Mouse (Mus musculus) splenic B cell, adult 2 months (primary cell): ENCODE measurements around the gene Mog.
"Not testable (repeated sequence)": the region's sequence is repeated elsewhere in the genome, so short reads cannot be mapped to it uniquely, and the experiment has no call there.

ENCODE experiments used
- DNase-seq: peaks from one replicate; pipeline ENCODE4 v3.0.0-alpha.2; 2011; ENCODE audit warnings: low read depth, low spot score
- H3K27me3 ChIP-seq: 2 replicates; pipeline ENCODE4 v1.6.1; 2012; ENCODE audit warnings: mild to moderate bottlenecking, low read length, moderate library complexity, mixed read lengths; ENCODE audit not compliant: control insufficient read depth, poor library complexity, insufficient read depth, severe bottlenecking
- H3K36me3 ChIP-seq: 2 replicates; pipeline ENCODE4 v1.6.1; 2012; ENCODE audit warnings: mild to moderate bottlenecking, low read length, moderate library complexity, mixed read lengths; ENCODE audit not compliant: control insufficient read depth, poor library complexity, insufficient read depth, severe bottlenecking

Mog gene

GRCm38 (mm10) chr17:36992336-36993104 is 30.7 kb downstream of the Mog start:
- DNase-seq = peak; percentile 5
- H3K36me3 ChIP-seq = no peaks in the 10 kb centered on the region
- H3K27me3 ChIP-seq = no peaks in the 10 kb centered on the region

GRCm38 (mm10) chr17:36990630-36991029 is 32.6 kb downstream of the Mog start:
- not testable (repeated sequence) for DNase-seq, H3K27me3 ChIP-seq, H3K36me3 ChIP-seq

- Histone ChIP-seq H3K27me3 (no peaks in the 10 kb centered on the region), H3K36me3 (no peaks in the 10 kb centered on the region)
- no peak for DNase-seq
Measured at GRCm38 (mm10) chr17:36989437-36989836, 33.8 kb downstream of the Mog start, which contains the start of gene H2-M5. Gene H2-M5, minus strand, starts transcription at chr17:36989537.

GRCm38 (mm10) chr17:36988475-36988874 is 34.7 kb downstream of the Mog start:
- DNase-seq = no peak
- H3K27me3 ChIP-seq = no peaks in the 10 kb centered on the region
- H3K36me3 ChIP-seq = no peaks in the 10 kb centered on the region

GRCm38 (mm10) chr17:36982253-36983155 is 40.7 kb downstream of the Mog start:
- Histone ChIP-seq H3K27me3 (no peaks in the 10 kb centered on the region), H3K36me3 (no peaks in the 10 kb centered on the region)
- DNase-seq = no peak

- no peaks in the 10 kb centered on the region for H3K36me3 ChIP-seq
- DNase-seq = no peak
- H3K27me3 ChIP-seq = no peaks in the 10 kb centered on the region; the same call in 1 of the 2 replicates
Measured at GRCm38 (mm10) chr17:36981845-36982244, 41.4 kb downstream of the Mog start.

GRCm38 (mm10) chr17:36981221-36981813 is 41.9 kb downstream of the Mog start, which contains the start of gene 2410137M14Rik:
Gene 2410137M14Rik, minus strand, starts transcription at chr17:36981237.
- no peaks in the 10 kb centered on the region; the same call in 1 of the 2 replicates for H3K27me3 ChIP-seq
- DNase-seq = no peak
- H3K36me3 ChIP-seq = no peaks in the 10 kb centered on the region

GRCm38 (mm10) chr17:36973271-36973787 is 49.9 kb downstream of the Mog start:
- Histone ChIP-seq H3K27me3 (no peaks in the 10 kb centered on the region; the same call in none of the 2 replicates), H3K36me3 (no peaks in the 10 kb centered on the region)
- no peak for DNase-seq

GRCm38 (mm10) chr17:36972791-36973190 is 50.4 kb downstream of the Mog start:
- no peaks in the 10 kb centered on the region; the same call in none of the 2 replicates for H3K27me3 ChIP-seq
- no peaks in the 10 kb centered on the region for H3K36me3 ChIP-seq
- DNase-seq = no peak

- no peak for DNase-seq
- H3K36me3 ChIP-seq = no peaks in the 10 kb centered on the region
- H3K27me3 ChIP-seq = no peaks in the 10 kb centered on the region; the same call in 1 of the 2 replicates
Measured at GRCm38 (mm10) chr17:36971172-36971850, 51.9 kb downstream of the Mog start.

- H3K36me3 ChIP-seq = no peaks in the 10 kb centered on the region
- no peak for DNase-seq
- H3K27me3 ChIP-seq = no peaks in the 10 kb centered on the region; the same call in 1 of the 2 replicates
Measured at GRCm38 (mm10) chr17:36970316-36970890, 52.8 kb downstream of the Mog start.

GRCm38 (mm10) chr17:36966875-36967274 is 56.3 kb downstream of the Mog start:
- Histone ChIP-seq H3K27me3 (no peaks in the 10 kb centered on the region), H3K36me3 (no peaks in the 10 kb centered on the region)
- no peak for DNase-seq

GRCm38 (mm10) chr17:36961125-36961524 is 62.1 kb downstream of the Mog start:
- H3K27me3 ChIP-seq = no peaks in the 10 kb centered on the region
- no peaks in the 10 kb centered on the region for H3K36me3 ChIP-seq
- no peak for DNase-seq
